16 mouse cellular contexts compared by ENCODE assay signal in the genomic region with DNA sequence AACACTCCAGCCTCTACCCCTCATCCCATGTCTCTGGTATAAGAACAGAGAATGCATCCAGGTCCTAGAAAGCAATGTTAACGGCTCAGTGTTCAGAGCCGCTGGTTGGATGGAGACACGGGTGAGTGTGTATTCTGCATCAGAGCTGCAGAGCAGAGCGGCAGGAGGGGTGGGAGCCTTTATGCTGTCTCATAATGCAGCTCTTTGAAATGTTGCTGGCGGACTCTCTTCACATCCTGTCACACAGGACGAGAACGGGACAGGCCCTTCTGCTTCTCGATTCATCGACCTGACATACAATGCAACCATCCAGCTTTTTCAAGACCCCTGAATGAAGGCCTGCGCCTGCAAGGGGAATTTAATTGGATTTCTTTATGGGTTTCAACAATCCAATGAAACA.
DNase-seq lines count a peak whose midpoint lies in the region; ATAC-seq and TF ChIP-seq lines count a peak whose summit lies in the region.
"Had no signal": no experiment of that assay in that cellular context is flagged by ENCODE, and none has a peak within 500 bp of the region (broad histone marks: within the 10 kb centered on the region; RNA-seq: fewer than 3 reads in every experiment).

No protein-coding gene starts in this region.

- intact Hi-C loops in heart, postnatal 14 days (cut with DNase I), result no loop called here
- intact Hi-C loops in gastrocnemius, adult 2 months (cut with DNase I), result no loop called here

- H3K9me3 ChIP-seq in forebrain, embryonic 15.5 days, result no peaks in the 10 kb centered on the region
- H3K9me3 ChIP-seq in limb, embryonic 10.5 days (replicated peaks), result no peaks in the 10 kb centered on the region
- H3K9me3 ChIP-seq in neural tube, embryonic 15.5 days (replicated peaks), result no peaks in the 10 kb centered on the region

- H3K4me1 ChIP-seq in forebrain, embryonic 15.5 days, result peaks cover 11% of the 10 kb centered on the region
- peaks cover 9% of the 10 kb centered on the region for H3K4me1 ChIP-seq in limb, embryonic 10.5 days
- H3K4me1 ChIP-seq in neural tube, embryonic 15.5 days, result 0 out of 2 replicates have a peak, but pooled peaks cover 2% of the 10 kb centered on the region

- no peak overlapping the region for H3K4me3 ChIP-seq in forebrain, embryonic 15.5 days
- no peak overlapping the region for H3K4me3 ChIP-seq in limb, embryonic 10.5 days
- no peak overlapping the region for H3K4me3 ChIP-seq in neural tube, embryonic 15.5 days (replicated peaks)
- no peak overlapping the region for H3K4me3 ChIP-seq in gastrocnemius, adult 2 months
- H3K4me3 ChIP-seq: heart, adult 2 months; layer of hippocampus, adult 2 months had no signal

- TF ChIP-seq CTCF in gastrocnemius, adult 2 months (IDR thresholded peaks at IDR 0.05), result no peak

- H3K4me2 ChIP-seq in forebrain, embryonic 15.5 days (replicated peaks), result peak overlapping the region; percentile 19
- no peak overlapping the region for H3K4me2 ChIP-seq in neural tube, embryonic 15.5 days

- no peaks in the 10 kb centered on the region for H3K27me3 ChIP-seq in forebrain, embryonic 15.5 days
- H3K27me3 ChIP-seq in limb, embryonic 10.5 days (ENCODE audit: low read depth, poor library complexity, severe bottlenecking), result no peaks in the 10 kb centered on the region
- no peaks in the 10 kb centered on the region for H3K27me3 ChIP-seq in neural tube, embryonic 15.5 days (replicated peaks)

- H3K27ac ChIP-seq in forebrain, embryonic 15.5 days (replicated peaks), result no peak overlapping the region; the same call in 1 of the 2 replicates
- H3K27ac ChIP-seq in limb, embryonic 10.5 days, result 0 out of 2 replicates have a peak overlapping the region, but pooled peaks have one; percentile 30
- H3K27ac ChIP-seq in neural tube, embryonic 15.5 days (replicated peaks), result no peak overlapping the region
- H3K27ac ChIP-seq in gastrocnemius, adult 2 months, result no peak overlapping the region
- H3K27ac ChIP-seq: heart, adult 2 months; layer of hippocampus, adult 2 months had no signal

- WGBS in forebrain, embryonic 15.5 days, result 6% methylated on average over 10 of the region's 10 CpGs
- WGBS in limb, embryonic 10.5 days, result 88% methylated on average over 10 of the region's 10 CpGs
- WGBS in neural tube, embryonic 15.5 days, result 33% methylated on average over 10 of the region's 10 CpGs

- DNase-seq in heart, adult 11 months, result peak; percentile 52
- no peak for DNase-seq in heart, postnatal 14 days
- no peak for DNase-seq in limb, embryonic 10.5 days (ENCODE audit: low spot score)
- no peak for DNase-seq in left cerebral cortex, adult 18-20 months (ENCODE audit: low spot score in 2 of 2)
- DNase-seq in thymus, postnatal 14 days, result no peak
- no peak for DNase-seq in gastrocnemius, adult 2 months
- DNase-seq: adrenal gland, postnatal 14 days; cerebellum, adult 11-12 months; heart, adult 2 months; heart, postnatal 10 days; kidney, adult 8-10 months; lung, postnatal 36 days; thymus, adult 2 months had no signal

- peak; percentile 90 for ATAC-seq in forebrain, embryonic 15.5 days (replicated peaks)
- ATAC-seq in neural tube, embryonic 15.5 days (ENCODE audit: low FRiP score), result peak; percentile 61; the same call in 1 of the 2 replicates

- H3K9ac ChIP-seq in forebrain, embryonic 15.5 days (replicated peaks), result 0 out of 2 replicates have a peak overlapping the region, but pooled peaks have one; percentile 0
- no peak overlapping the region for H3K9ac ChIP-seq in neural tube, embryonic 15.5 days (replicated peaks)

- H3K36me3 ChIP-seq in forebrain, embryonic 15.5 days, result no peaks in the 10 kb centered on the region
- no peaks in the 10 kb centered on the region for H3K36me3 ChIP-seq in limb, embryonic 10.5 days
- no peaks in the 10 kb centered on the region for H3K36me3 ChIP-seq in neural tube, embryonic 15.5 days
